Mouse (Mus musculus): Measurements from ENCODE around the gene Selenov.
"Not testable (repeated sequence)": the region's sequence is repeated elsewhere in the genome, so short reads cannot be mapped to it uniquely, and the experiment has no call there.

Gene Selenov

DNA sequence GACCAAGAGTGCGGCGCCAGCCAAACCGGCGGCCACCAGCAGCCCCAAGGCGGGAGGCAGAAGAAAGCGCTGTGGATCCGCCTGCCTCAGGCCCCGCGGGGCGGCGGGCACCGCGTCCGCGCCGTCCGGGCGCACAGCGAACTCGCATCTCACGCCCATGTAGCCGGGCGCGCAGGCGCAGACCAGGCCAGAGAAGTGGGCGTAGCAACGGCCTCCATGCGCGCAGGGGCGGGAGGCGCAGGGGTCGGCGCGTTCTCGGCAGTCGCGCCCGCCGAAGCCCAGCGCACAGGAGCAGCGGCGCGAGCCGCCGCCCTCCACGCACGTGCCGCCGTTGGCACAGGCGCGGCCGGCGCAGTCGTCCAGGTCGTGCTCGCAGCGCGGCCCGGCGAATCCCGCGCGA, 3.5 kb upstream of the Selenov start:
- DNase-seq (ENCODE audit: low spot score) = peak; percentile 21

DNA sequence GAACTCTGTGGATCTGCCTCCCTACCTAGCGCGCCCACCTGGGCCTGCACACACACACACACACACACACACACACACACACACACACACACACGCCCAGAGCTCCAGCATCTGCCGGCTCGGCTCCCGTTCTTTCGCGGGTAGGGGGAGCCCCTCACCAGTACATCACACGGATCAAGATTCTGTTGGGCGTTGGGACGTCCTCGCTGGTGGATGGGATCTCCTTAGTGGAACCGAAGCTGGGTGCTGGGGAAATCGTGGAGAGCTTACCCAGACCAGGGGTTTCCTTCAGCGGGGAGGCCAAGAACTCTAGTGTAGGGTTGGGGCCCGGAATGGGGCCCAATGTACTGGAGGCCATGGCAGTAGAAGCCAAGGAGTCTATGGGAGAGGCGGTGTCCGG, 821 bp downstream of the Selenov start:
- no peak for DNase-seq (ENCODE audit: low spot score)

DNA sequence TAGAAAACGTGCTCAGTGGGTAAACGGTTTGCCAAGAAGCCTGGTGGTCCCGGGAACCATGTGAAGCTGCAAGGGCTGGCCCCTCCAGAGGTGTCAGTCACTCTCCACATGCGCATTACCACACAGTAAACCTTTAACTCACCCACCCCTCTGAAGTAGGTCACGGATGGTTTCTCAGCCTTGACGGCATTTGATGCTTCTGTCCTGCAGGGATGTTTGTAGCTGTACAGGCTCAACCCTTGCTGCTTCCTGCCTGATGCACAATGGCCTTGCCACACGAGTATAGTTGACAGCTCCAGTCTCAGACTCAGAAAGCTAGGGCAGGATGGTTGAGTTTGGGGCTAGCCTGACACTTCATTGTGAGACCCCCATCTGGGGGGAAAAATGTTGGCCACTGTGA, 10.4 kb downstream of the Selenov start:
- no peak for DNase-seq (ENCODE audit: low spot score)

DNA sequence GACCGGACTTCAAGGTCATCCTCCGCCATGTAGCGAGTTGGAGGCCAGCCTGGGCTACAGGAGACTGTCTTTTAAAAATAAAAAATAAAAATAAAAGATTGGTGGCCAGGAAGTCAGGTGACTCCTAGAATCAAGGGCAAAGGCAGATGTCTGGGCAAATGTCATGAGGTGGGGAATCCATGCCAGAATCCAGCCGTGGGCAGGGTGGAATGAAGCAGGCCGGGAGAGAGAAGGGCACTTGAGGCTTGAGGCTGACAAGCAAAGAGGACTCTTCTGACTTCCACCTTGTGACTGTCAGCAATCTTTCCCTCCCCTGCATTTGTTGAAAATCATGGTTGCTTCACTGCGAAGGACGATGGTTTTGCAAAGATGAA, 12.7 kb downstream of the Selenov start:
- DNase-seq (ENCODE audit: low spot score) = no peak

DNA sequence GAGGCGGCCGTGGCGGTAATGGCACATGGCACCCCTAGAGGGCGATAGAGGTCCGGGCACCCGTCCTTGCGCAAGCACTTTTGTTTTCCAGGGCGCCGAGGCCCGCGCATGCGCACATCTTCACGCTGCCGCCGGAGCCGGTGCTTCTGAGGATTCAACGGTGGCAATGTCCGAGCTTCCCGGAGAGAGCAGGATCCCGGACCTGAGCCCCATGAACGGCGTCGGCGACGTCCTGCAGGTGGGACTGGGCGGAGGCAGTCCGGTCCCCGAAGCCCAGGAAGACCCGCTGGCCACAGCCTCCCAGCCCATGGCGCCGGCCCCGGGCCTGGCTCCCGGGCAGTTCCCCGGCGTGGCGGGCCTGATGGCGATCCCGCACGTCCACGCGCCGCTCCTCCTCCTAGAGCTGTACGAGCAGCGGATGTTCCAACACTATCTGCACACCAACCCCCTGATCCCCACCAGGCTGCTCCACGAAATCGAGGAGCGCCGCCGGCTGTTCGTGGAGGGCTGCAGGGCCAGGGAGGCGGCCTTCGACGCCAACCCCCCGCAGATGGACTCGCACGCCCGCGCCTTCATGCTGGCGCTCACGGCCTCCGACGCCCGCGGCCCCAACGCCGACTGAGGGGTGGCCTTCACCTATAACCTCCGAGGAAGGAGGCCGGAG, 13.2 kb downstream of the Selenov start, which contains the start of gene Eid2b:
Eid2b (plus strand) TSS at position 125 of the 664 bp plus-strand sequence.
- peak; percentile 94 for DNase-seq (ENCODE audit: low spot score)

DNA sequence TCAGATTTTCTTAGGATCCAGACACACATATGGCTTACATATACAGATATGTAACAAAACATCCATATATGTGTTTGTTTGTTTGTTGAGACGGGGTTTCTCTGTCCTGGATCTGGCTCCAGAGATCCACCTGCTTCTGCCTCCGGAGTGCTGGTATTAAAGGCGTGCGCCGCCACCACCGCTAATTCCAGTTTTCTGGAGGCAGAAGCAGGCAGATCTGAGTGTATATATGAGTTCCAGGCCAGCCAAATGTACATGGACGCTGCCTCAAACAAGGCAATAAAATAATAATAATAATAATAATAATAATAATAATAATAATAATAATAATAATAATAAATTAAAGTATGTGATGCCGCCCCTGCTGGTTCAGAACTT, 13.8 kb downstream of the Selenov start:
- no peak for DNase-seq (ENCODE audit: low spot score)

DNA sequence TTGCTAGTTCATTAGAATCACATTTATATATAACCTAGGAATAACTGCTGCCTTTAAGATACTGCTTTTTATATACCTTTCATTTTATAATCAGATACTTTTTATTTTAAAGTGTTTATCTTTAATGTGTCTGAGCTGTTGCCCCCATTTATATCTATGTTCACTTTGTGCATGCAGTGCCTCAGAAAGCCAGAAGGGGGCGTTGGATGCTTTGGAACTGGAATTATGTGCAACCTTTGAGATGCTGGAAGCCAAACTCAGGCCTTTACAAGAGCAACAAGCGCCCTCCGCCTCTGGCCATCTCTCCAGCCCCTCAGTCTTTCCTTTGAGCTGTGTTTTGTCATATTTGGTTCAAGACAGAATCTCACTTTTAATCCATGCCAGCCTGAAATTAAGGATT, 19.2 kb downstream of the Selenov start:
- DNase-seq (ENCODE audit: low spot score) = no peak

DNA sequence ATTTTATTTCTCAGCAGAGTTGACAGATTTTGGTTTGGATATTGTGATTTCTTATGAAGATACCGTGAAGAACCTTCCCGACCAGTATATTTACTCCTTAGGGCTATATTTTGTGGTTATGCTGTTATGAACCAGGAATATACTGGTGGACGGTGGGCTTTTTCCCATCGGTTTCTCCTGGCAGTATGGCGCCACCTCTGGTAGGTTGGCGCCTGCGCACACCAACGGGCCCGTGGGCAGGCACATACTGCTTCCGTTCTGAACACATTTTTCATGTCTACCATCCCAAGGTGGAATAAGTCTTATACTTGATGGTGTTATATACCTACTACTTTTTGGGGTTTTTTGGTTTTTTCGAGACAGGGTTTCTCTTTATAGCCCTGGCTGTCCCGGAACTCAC, 21.6 kb downstream of the Selenov start:
- no peak for DNase-seq (ENCODE audit: low spot score)

DNA sequence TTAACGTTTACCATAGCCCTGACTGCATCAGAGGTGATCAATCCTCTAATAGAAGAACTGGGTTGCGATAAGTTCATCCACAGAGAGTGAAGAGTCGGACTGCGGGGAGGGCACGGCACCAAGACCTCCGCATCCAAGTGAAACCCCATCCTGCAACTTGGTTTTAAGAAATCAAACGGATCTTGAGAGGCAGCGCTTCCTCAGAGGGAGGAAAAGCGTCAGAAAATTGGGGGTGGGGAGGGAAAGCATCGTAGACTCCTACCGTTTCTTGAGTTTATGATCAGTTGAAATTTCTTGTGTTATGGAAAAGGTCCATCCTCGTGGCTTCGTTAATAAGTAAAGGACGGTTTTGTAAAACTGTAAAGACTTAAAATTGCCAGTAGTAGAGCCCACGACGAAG, 22.4 kb downstream of the Selenov start:
- no peak for DNase-seq (ENCODE audit: low spot score)

DNA sequence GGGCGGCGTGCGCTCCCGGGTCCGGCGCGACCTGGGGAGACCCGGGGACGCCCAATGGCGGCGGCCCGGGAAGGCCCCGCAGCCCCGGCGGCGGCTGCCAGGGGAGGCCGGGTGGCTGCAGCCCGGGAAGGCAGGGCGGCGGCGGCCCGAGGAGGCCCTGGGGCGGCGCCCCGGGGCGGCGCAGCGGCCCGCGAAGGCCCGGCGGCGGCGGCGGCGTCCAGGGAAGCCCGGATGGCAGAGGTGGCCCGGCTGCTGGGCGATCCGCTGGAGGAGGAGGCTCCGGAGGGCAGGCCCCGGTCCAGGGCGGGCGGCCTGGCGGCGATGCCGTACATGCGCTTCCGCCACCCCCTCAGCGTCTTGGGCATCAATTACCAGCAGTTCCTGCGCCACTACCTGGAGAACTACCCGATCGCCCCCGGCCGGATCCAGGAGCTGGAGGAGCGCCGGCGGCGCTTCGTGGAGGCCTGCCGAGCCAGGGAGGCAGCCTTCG, 22.9 kb downstream of the Selenov start:
- peak; percentile 27 for DNase-seq (ENCODE audit: low spot score)

DNA sequence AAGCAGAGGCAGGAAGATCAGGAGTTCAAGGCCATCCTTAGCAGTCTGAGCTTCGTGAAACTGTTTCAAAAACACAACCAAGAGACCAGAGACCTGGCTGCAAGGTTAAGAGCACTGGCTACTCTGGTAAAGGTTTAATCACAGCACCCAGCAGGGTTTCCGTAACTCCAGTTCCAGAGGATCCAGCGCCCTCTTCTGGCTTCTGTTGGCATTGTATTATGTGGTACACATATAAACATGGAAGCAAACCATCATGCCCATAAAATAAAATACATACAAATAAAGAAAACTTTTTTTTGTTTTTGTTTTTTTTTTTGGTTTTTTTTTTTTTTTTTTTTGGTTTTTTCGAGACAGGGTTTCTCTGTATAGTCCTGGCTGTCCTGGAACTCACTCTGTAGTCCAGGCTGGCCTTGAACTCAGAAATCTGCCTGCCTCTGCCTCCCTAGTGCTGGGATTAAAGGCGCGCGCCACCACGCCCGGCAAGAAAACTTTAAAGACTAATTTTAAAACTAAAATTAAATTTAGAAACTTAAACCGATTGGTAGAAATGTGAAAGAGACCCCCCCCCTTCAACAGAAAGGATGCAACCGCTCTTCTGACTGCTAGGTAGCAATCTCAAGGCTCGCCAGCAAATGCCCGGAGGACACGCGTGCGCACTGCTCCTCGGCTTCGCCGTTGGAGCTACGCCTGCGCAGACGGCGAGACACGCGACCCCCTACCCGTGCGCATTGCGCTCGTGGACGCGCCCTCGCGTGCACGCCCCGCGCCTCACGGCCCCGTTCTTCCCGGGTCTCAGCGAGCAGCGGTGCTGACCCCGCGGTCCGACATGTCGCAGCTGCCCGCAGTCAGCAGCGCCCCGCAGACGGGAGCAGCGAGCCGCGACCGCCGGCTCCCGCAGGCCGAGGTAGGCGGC, 23.6 kb downstream of the Selenov start, which contains the start of gene Eid2:
Eid2 (plus strand) TSS at position 753 of the 913 bp plus-strand sequence.
- peak; percentile 75 for DNase-seq (ENCODE audit: low spot score)

DNA sequence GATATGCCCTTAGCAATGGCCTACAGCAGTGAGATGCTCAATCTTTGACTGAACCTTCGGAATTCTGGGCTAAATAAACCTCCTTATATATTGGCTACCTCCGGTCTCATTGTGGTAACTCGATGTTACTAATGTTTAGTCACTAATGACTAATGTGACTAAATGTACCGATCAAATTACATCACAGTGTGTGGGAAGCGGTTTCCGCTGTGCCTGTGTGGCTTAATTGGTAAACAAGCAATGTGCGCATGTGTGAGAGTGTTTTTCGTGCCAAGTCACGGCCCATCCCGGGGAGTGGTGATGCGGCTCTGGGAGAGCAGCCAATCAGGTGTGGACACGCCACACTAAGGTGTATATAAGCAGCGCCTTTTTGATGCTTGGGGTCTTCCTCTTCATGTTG, 25.6 kb downstream of the Selenov start:
- no peak for DNase-seq (ENCODE audit: low spot score)

DNA sequence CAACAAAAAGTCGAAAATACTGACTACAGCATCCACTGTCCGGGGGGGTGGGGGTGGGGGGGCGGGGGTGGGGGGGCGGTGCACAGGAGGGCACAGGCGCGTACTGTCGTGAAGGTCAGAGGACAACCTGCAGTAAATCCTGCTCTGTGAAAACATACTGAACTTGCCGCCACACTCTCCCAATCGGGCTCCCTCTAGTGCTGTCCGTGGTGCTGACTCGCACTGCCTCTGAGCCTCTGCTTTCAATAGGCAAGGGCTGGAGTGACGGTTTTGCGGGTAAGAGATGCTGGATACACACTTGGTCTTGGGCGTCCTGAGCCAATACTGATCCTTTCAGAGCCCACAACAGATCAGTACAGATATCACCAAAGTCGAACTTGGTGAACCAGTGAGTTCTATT, 27.2 kb downstream of the Selenov start:
- peak; percentile 54 for DNase-seq (ENCODE audit: low spot score)

DNA sequence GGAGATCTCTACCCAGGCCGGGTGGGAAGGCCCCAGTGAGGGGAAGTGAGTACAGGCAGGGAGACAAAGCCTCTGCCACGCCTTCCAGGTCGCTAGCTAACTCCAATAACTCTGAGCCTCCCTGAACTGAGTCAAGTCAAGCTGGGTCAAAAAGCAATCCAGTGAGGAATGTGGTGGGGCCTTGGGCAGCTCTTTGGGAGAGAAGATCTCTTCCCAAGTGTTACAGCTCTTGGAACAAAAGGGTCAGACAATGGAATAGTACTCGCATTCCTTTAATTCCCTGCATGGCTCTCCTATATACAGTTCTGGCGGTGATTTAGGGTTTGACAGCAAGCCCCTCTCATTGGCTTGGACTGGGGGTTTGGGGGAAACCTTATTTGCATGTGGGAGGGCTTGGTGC, 28.1 kb downstream of the Selenov start:
- no peak for DNase-seq (ENCODE audit: low spot score)

DNA sequence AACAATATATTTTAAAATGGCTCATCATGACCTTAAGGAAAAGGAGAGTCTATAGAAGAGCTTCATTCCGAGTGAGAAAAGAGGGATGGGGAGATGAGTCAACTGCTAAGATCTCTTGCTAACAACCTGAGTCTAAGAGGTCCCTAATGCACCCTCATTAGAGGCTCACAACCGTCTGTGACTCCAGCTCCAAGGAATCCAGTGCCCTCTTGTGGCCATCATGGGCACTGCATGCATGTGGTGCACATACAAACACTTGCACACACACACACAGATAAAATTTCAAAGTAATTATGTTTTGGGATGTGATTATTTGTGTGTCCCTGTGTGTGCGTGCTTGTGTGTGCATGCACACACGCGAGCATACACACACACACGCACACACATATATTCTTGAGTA, 35.5 kb downstream of the Selenov start:
- DNase-seq (ENCODE audit: low spot score) = no peak

DNA sequence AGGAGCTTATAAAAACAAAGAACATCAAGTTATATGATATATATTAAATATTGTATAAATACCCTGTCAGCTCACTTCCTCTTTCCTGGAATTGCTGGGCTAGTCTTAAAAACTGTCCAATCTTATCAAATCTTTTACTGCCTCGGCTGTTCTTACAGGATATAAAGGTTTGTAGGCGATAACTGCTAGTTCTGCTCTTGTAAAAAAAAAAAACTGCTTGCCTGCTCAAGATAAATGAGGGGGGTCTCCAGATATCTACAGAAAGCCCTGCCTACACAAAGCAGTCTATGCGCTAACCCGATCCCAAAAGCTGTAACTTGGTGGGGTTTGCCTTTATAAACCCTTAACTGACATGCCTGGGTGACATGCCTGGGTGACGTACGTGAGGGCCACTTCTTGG, 36.4 kb downstream of the Selenov start:
- DNase-seq (ENCODE audit: low spot score) = no peak

DNA sequence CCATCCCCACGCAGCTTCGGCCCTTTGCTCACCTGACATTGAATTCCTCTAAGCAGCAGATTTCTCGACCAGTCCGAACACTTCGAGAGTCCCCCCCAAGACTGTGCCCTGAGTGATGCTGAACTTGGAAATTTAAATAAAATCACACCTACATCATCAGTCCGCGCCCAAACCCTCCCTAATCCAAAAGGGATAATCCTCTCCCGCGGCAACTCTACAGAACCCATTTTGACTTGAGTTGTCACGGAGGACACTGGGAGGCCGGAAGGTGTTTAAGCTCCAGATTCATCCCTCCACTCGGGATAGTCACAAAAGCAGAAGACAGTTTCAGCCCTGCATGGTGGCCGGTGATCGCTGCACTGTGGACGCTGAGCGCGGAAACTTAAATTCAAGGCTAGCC, 39.0 kb downstream of the Selenov start:
- no peak for DNase-seq (ENCODE audit: low spot score)

DNA sequence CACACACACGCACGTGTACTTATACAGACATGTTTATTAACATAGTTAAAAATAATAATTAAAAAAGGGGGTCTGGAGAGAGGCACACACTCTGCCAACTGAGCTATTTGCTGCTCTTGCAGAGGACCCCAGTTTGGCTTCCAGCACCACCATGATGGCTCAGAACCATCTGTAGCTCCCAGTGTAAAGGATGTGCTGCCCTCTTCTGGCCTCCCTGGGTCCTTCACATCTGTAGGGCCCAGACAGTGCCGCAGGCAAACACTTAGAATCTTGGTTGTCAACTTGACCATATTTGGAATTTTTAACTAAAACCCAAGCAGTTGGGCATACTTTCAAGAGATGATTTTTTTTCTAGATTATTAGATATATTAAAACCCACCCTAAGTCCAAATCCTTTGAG, 42.0 kb downstream of the Selenov start:
- DNase-seq (ENCODE audit: low spot score) = no peak

DNA sequence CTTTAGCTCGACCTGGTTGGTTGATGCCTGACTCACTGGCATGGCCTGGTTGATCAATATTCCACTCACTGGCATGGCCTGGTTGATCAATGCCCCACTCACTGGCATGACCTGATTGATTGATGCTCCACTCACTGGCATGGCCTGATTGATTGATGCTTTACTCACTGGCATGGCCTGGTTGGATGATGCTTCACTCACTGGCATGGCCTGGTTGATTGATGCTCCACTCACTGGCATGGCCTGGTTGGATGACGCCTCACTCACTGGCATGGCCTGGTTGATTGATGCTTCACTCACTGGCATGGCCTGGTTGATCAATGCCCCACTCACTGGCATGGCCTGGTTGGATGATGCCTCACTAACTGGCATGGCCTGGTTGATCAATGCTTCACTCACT, 47.0 kb downstream of the Selenov start:
- DNase-seq (ENCODE audit: low spot score) = not testable (repeated sequence)

Data from lung, postnatal 25 days (tissue).